Mouse (Mus musculus) E14TG2a.4 (cell line): ENCODE results near the gene Nrde2.

Source experiments
- CTCF ChIP-seq: conservative IDR thresholded peaks from 2 replicates; pipeline ENCODE4 v1.5.1; 2014; ENCODE audit warnings: low read length
- NANOG ChIP-seq: IDR thresholded peaks from 2 replicates; pipeline ENCODE4 v1.6.1; 2014; ENCODE audit warnings: borderline replicate concordance, low read length, mixed read lengths
- POU5F1 ChIP-seq: IDR thresholded peaks from 2 replicates; pipeline ENCODE4 v1.6.1; 2014; ENCODE audit warnings: low read length, borderline replicate concordance

DNA sequence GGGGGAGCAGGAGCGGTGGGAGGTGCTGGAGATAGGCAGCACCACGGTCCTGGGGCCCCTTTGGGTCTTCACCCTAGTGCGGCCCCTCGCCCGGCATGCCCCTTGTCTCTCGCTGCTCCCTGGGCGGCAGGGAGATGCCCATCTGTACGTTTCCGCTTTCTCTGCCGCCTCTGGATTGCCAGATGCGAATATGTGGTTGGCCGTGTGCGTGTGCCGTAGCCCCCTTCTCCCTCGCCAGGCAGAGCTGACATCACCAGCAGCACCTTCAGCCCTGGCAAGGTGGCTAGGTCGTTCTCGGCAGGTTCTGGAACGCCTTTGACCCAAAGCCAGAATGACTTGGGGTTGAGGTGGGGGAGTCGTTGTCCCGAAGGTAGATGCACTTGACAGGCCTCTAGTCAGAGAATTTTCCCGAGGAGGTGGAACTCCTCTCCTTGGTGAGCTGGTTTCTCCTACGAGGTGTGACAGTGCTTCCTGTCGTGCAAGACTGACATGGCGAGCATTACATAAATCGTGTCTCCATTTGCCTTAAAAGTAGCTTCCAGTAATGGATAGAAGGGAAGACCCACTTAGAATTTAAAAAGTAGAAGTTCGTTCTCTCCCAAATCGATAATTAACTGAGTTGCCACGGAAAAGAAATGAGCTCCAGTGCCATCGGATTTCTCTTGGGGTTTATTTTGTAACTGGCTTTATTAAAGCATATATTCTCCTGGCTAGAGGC lies 41.4 kb upstream of the Nrde2 start:
- TF ChIP-seq CTCF (no peak), NANOG (no peak), POU5F1 (no peak)
